Mouse (Mus musculus) midbrain, embryonic 14.5 days (tissue): ENCODE results near the gene Rbms3. TPM values are rescaled to one million over a fixed set of nuclear protein-coding genes. Genes with fewer than 3 reads are reported as not detected.

Experiments used
- ATAC-seq: fragments of 200-750 bp; cut with Nextera tagmentation; 2 replicates; pipeline ENCODE4 v1.8.0; 2017; ENCODE audit warnings: moderate number of reproducible peaks, moderate library complexity; ENCODE audit not compliant: low FRiP score, low TSS enrichment
- DNase-seq: peaks from one replicate; pipeline ENCODE4 v3.0.0-alpha.2; 2015
- H3K27ac ChIP-seq: fragments of 300-500 bp; sonication (generic); replicated peaks from 2 replicates; pipeline ENCODE4 v1.5.1; 2014; ENCODE audit warnings: mild to moderate bottlenecking, low read depth, low read length, moderate library complexity
- H3K27me3 ChIP-seq: fragments of 300-500 bp; sonication (generic); 2 replicates; pipeline ENCODE4 v1.6.1; 2014; ENCODE audit warnings: low read length, control low read depth, mixed read lengths; ENCODE audit not compliant: control insufficient read depth, insufficient read depth
- H3K36me3 ChIP-seq: fragments of 300-500 bp; sonication (generic); 2 replicates; pipeline ENCODE4 v1.6.1; 2014; ENCODE audit warnings: low read length, control low read depth; ENCODE audit not compliant: control insufficient read depth, insufficient read depth
- H3K4me1 ChIP-seq: fragments of 300-500 bp; sonication (generic); 2 replicates; pipeline ENCODE4 v1.6.1; 2014; ENCODE audit warnings: mild to moderate bottlenecking, antibody characterized with exemption, low read length, control low read depth; ENCODE audit not compliant: control insufficient read depth, insufficient read depth
- H3K4me2 ChIP-seq: fragments of 300-500 bp; sonication (generic); 2 replicates; pipeline ENCODE4 v1.6.1; 2014; ENCODE audit warnings: mild to moderate bottlenecking, low read length, moderate library complexity
- H3K4me3 ChIP-seq: fragments of 300-500 bp; sonication (generic); replicated peaks from 2 replicates; pipeline ENCODE4 v1.5.1; 2014; ENCODE audit warnings: low read depth, low read length
- H3K9ac ChIP-seq: fragments of 300-500 bp; sonication (generic); replicated peaks from 2 replicates; pipeline ENCODE4 v1.6.1; 2014; ENCODE audit warnings: mild to moderate bottlenecking, low read length, moderate library complexity
- H3K9me3 ChIP-seq: fragments of 300-500 bp; sonication (generic); 2 replicates; pipeline ENCODE4 v1.6.1; 2016; ENCODE audit warnings: low read length, control low read depth, mixed read lengths; ENCODE audit not compliant: control insufficient read depth
- WGBS: fragments of 180-500 bp; shearing (Covaris S2); extraction: QIAGEN DNeasy Blood & Tissue Kit; methylation state at CpG from one replicate; pipeline ENCODE4 v1.1.7; 2014; 5-methylcytosine and 5-hydroxymethylcytosine counted together
- polyA plus RNA-seq: library from polyadenylated mRNA; unstranded; fragments of >200 nt; fragmentation: Nextera tagmentation; extraction: Ambion mirVana; gene quantifications from 2 replicates; pipeline ENCODE4 v1.2.1, GENCODE M21; 2014

The Rbms3 gene
- polyA plus RNA-seq, 1 experiment from 2014 or later = 58.4 TPM

GRCm38 (mm10) chr9:117180658-117181057 is 449.1 kb downstream of the Rbms3 start:
- no peak overlapping the region for H3K4me3 ChIP-seq
- H3K27ac ChIP-seq = no peak overlapping the region
- 59% methylated on average over 7 of the region's 7 CpGs for WGBS
- ATAC-seq = no peak
- no peak overlapping the region for H3K4me2 ChIP-seq
- no peak for DNase-seq
- no peaks in the 10 kb centered on the region for H3K9me3 ChIP-seq
- H3K4me1 ChIP-seq = peaks cover 2% of the 10 kb centered on the region; the same call in 1 of the 2 replicates
- no peaks in the 10 kb centered on the region for H3K27me3 ChIP-seq
- no peak overlapping the region for H3K9ac ChIP-seq
- no peaks in the 10 kb centered on the region for H3K36me3 ChIP-seq

GRCm38 (mm10) chr9:117178366-117178765 is 451.3 kb downstream of the Rbms3 start:
- no peak overlapping the region for H3K9ac ChIP-seq
- WGBS = 91% methylated on average over 4 of the region's 4 CpGs

GRCm38 (mm10) chr9:117172526-117172925 is 457.2 kb downstream of the Rbms3 start:
- no peaks in the 10 kb centered on the region for H3K9me3 ChIP-seq
- 91% methylated on average over 7 of the region's 7 CpGs for WGBS
- no peaks in the 10 kb centered on the region for H3K4me1 ChIP-seq
- H3K4me3 ChIP-seq = no peak overlapping the region
- H3K4me2 ChIP-seq = no peak overlapping the region
- H3K9ac ChIP-seq = no peak overlapping the region
- H3K27me3 ChIP-seq = no peaks in the 10 kb centered on the region
- H3K36me3 ChIP-seq = no peaks in the 10 kb centered on the region
- H3K27ac ChIP-seq = no peak overlapping the region
- ATAC-seq (no peak), DNase-seq (no peak)

More at GRCm38 (mm10) chr9:117178366-117178765, 451.3 kb downstream of the Rbms3 start:
- no peak for DNase-seq
- Histone ChIP-seq H3K27me3 (no peaks in the 10 kb centered on the region), H3K27ac (no peak overlapping the region), H3K4me1 (no peaks in the 10 kb centered on the region), H3K36me3 (no peaks in the 10 kb centered on the region), H3K4me3 (no peak overlapping the region), H3K4me2 (no peak overlapping the region), H3K9me3 (no peaks in the 10 kb centered on the region)
- no peak for ATAC-seq

- Histone ChIP-seq H3K4me1 (no peaks in the 10 kb centered on the region), H3K4me2 (no peak overlapping the region), H3K9ac (no peak overlapping the region), H3K9me3 (no peaks in the 10 kb centered on the region), H3K4me3 (no peak overlapping the region), H3K27me3 (no peaks in the 10 kb centered on the region), H3K27ac (no peak overlapping the region), H3K36me3 (no peaks in the 10 kb centered on the region)
- ATAC-seq (no peak), DNase-seq (no peak)
- WGBS = 98% methylated on average over 5 of the region's 5 CpGs
These were observed 460.5 kb downstream of the Rbms3 start for GRCm38 (mm10) chr9:117169196-117169595.

- H3K27me3 ChIP-seq = no peaks in the 10 kb centered on the region
- WGBS = 7% methylated on average over 6 of the region's 6 CpGs
- H3K4me3 ChIP-seq = no peak overlapping the region
- no peak overlapping the region for H3K27ac ChIP-seq
- no peak overlapping the region for H3K4me2 ChIP-seq
- no peaks in the 10 kb centered on the region for H3K36me3 ChIP-seq
- no peak for ATAC-seq
- DNase-seq = peak; percentile 29
- no peak overlapping the region for H3K9ac ChIP-seq
- peaks cover 5% of the 10 kb centered on the region; the same call in 1 of the 2 replicates for H3K4me1 ChIP-seq
- no peaks in the 10 kb centered on the region for H3K9me3 ChIP-seq
These were observed 466.6 kb downstream of the Rbms3 start for GRCm38 (mm10) chr9:117163143-117163542.

- H3K4me2 ChIP-seq = no peak overlapping the region
- H3K4me1 ChIP-seq = peaks cover 5% of the 10 kb centered on the region; the same call in 1 of the 2 replicates
- H3K27me3 ChIP-seq = no peaks in the 10 kb centered on the region
- ATAC-seq (no peak), DNase-seq (no peak)
- no peak overlapping the region for H3K4me3 ChIP-seq
- 86% methylated on average over 6 of the region's 6 CpGs for WGBS
- no peaks in the 10 kb centered on the region for H3K36me3 ChIP-seq
- no peak overlapping the region for H3K27ac ChIP-seq
- H3K9me3 ChIP-seq = no peaks in the 10 kb centered on the region
- H3K9ac ChIP-seq = no peak overlapping the region
These were observed 468.6 kb downstream of the Rbms3 start for GRCm38 (mm10) chr9:117161150-117161549.

- DNase-seq = no peak
- Histone ChIP-seq H3K9me3 (no peaks in the 10 kb centered on the region), H3K9ac (0 out of 2 replicates have a peak overlapping the region, but pooled peaks have one; percentile 16), H3K4me3 (no peak overlapping the region), H3K4me2 (no peak overlapping the region), H3K4me1 (peaks cover 6% of the 10 kb centered on the region; the same call in 1 of the 2 replicates), H3K27ac (no peak overlapping the region), H3K36me3 (no peaks in the 10 kb centered on the region), H3K27me3 (no peaks in the 10 kb centered on the region)
- 75% methylated on average over 9 of the region's 9 CpGs for WGBS
- ATAC-seq = no peak
These were observed 473.3 kb downstream of the Rbms3 start for GRCm38 (mm10) chr9:117156330-117156905.

GRCm38 (mm10) chr9:117154590-117154989 is 475.1 kb downstream of the Rbms3 start:
- Histone ChIP-seq H3K36me3 (no peaks in the 10 kb centered on the region), H3K9ac (no peak overlapping the region), H3K4me1 (peaks cover 6% of the 10 kb centered on the region; the same call in 1 of the 2 replicates), H3K4me3 (no peak overlapping the region), H3K9me3 (no peaks in the 10 kb centered on the region), H3K4me2 (no peak overlapping the region), H3K27me3 (no peaks in the 10 kb centered on the region), H3K27ac (no peak overlapping the region)
- WGBS = 89% methylated on average over 4 of the region's 4 CpGs
- DNase-seq = no peak
- no peak for ATAC-seq

GRCm38 (mm10) chr9:117153686-117154274 is 475.9 kb downstream of the Rbms3 start:
- DNase-seq (peak; percentile 41), ATAC-seq (no peak)
- no peaks in the 10 kb centered on the region for H3K9me3 ChIP-seq
- H3K4me2 ChIP-seq = peak overlapping the region; percentile 31; the same call in 1 of the 2 replicates
- H3K36me3 ChIP-seq = no peaks in the 10 kb centered on the region
- no peaks in the 10 kb centered on the region for H3K27me3 ChIP-seq
- WGBS = 60% methylated on average over 20 of the region's 20 CpGs
- H3K9ac ChIP-seq = no peak overlapping the region
- H3K4me1 ChIP-seq = peaks cover 6% of the 10 kb centered on the region; the same call in 1 of the 2 replicates
- H3K4me3 ChIP-seq = no peak overlapping the region
- H3K27ac ChIP-seq = peak overlapping the region; percentile 41
